Mouse (Mus musculus) stomach, postnatal 0 days (tissue): ENCODE data around the gene H3f3a.

ENCODE experiments used
- CTCF ChIP-seq: IDR thresholded peaks from 2 replicates; pipeline ENCODE4 v1.5.1; 2016; ENCODE audit warnings: antibody characterized with exemption, low read depth, mild to moderate bottlenecking, moderate library complexity
- EP300 ChIP-seq: optimal IDR thresholded peaks from 2 replicates; pipeline ENCODE3; 2016; ENCODE audit warnings: antibody characterized with exemption

DNA sequence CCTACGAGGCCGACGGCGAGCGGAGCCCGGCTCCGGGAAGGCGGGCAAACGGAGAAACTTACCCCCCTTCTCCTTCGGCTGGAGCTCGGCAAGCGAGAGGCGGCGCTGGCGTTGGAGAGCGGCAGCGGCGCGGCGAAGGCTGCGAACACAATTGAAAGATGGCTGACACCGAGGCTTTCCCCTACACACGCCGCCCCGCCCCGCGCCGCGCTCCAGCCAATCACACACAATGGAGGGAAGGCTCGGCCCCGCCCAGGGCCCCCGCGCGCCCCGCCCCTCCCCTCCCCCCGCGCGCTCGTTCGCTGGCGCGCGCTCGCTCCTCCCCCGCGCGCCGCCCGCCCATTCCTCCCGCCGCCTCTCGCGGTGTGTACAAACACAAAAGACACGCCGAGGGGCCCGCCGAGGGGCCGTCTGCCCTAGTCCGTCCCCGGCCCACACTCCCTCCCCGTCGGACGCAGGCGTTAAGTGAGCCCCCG, 296 bp downstream of the H3f3a start:
- no peak; the same call in 1 of the 2 replicates for TF ChIP-seq CTCF
- TF ChIP-seq EP300: peak; percentile 18
